8 mouse cellular contexts compared by ENCODE assay signal in genomic region chr6:83572671-83573070, GRCm38 (mm10). TPM values are rescaled to one million over a fixed set of nuclear protein-coding genes. Genes with fewer than 3 reads are reported as not detected.
DNase-seq lines count a peak whose midpoint lies in the region; ATAC-seq lines count a peak whose summit lies in the region.

Gene Stambp, minus strand, starts transcription at chr6:83572729.

- H3K36me3 ChIP-seq in embryonic facial prominence, embryonic 15.5 days: peaks cover 12% of the 10 kb centered on the region
- H3K36me3 ChIP-seq in hindbrain, embryonic 13.5 days: peaks cover 17% of the 10 kb centered on the region
- peaks cover 15% of the 10 kb centered on the region for H3K36me3 ChIP-seq in limb, embryonic 15.5 days

- H3K27ac ChIP-seq in embryonic facial prominence, embryonic 15.5 days (replicated peaks): peak within 1 kb of the TSS; percentile 80
- H3K27ac ChIP-seq in hindbrain, embryonic 13.5 days: peak within 1 kb of the TSS; percentile 95
- peak within 1 kb of the TSS; percentile 85 for H3K27ac ChIP-seq in limb, embryonic 15.5 days

- no peaks in the 10 kb centered on the region for H3K9me3 ChIP-seq in embryonic facial prominence, embryonic 15.5 days (replicated peaks)
- no peaks in the 10 kb centered on the region for H3K9me3 ChIP-seq in hindbrain, embryonic 13.5 days
- H3K9me3 ChIP-seq in limb, embryonic 15.5 days: no peaks in the 10 kb centered on the region

- 0% methylated on average over 8 of the region's 11 CpGs for WGBS in embryonic facial prominence, embryonic 15.5 days
- WGBS in hindbrain, embryonic 13.5 days: 0% methylated on average over 8 of the region's 11 CpGs
- WGBS in limb, embryonic 15.5 days: under 1% methylated on average over 8 of the region's 11 CpGs

- H3K4me3 ChIP-seq in embryonic facial prominence, embryonic 15.5 days (replicated peaks): peak within 1 kb of the TSS; percentile 94
- H3K4me3 ChIP-seq in hindbrain, embryonic 13.5 days: peak within 1 kb of the TSS; percentile 84
- peak within 1 kb of the TSS; percentile 83 for H3K4me3 ChIP-seq in limb, embryonic 15.5 days

- H3K4me2 ChIP-seq in embryonic facial prominence, embryonic 15.5 days (replicated peaks): peak within 1 kb of the TSS; percentile 80
- peak within 1 kb of the TSS; percentile 82 for H3K4me2 ChIP-seq in hindbrain, embryonic 13.5 days
- peak within 1 kb of the TSS; percentile 83 for H3K4me2 ChIP-seq in limb, embryonic 15.5 days

- H3K27me3 ChIP-seq in embryonic facial prominence, embryonic 15.5 days: peaks cover 7% of the 10 kb centered on the region; the same call in 1 of the 2 replicates
- H3K27me3 ChIP-seq in hindbrain, embryonic 13.5 days: peaks cover 15% of the 10 kb centered on the region; the same call in 1 of the 2 replicates
- no peaks in the 10 kb centered on the region; the same call in 1 of the 2 replicates for H3K27me3 ChIP-seq in limb, embryonic 15.5 days

- no peak for DNase-seq in layer of hippocampus, adult 18-20 months (ENCODE audit: low spot score in 2 of 2)
- no peak for DNase-seq in layer of hippocampus, adult 9-10 months (ENCODE audit: low spot score)
- DNase-seq in adrenal gland, adult 8-10 months: no peak
- DNase-seq in retina, postnatal 7 days (ENCODE audit: low read depth, low spot score): peak; percentile 11
- no peak for DNase-seq in MN1 (ENCODE audit: low spot score)

- ATAC-seq in embryonic facial prominence, embryonic 15.5 days (ENCODE audit: insufficient number of reproducible peaks, low FRiP score, low TSS enrichment, low read depth): peak; percentile 73
- ATAC-seq in hindbrain, embryonic 13.5 days (ENCODE audit: low FRiP score): peak; percentile 88
- ATAC-seq in limb, embryonic 15.5 days (ENCODE audit: insufficient number of reproducible peaks, low FRiP score, low TSS enrichment, low read depth): peak; percentile 50; the same call in 1 of the 2 replicates

- peaks cover 20% of the 10 kb centered on the region for H3K4me1 ChIP-seq in embryonic facial prominence, embryonic 15.5 days
- peaks cover 32% of the 10 kb centered on the region for H3K4me1 ChIP-seq in hindbrain, embryonic 13.5 days (replicated peaks)
- H3K4me1 ChIP-seq in limb, embryonic 15.5 days: peaks cover 15% of the 10 kb centered on the region

- peak within 1 kb of the TSS; percentile 79 for H3K9ac ChIP-seq in embryonic facial prominence, embryonic 15.5 days
- peak within 1 kb of the TSS; percentile 91 for H3K9ac ChIP-seq in hindbrain, embryonic 13.5 days
- H3K9ac ChIP-seq in limb, embryonic 15.5 days: peak within 1 kb of the TSS; percentile 79

RNA-seq across cellular contexts. Expression of gene Stambp, which starts in this region (rescaled TPM):
- total RNA-seq in layer of hippocampus, adult 18-20 months (2021): 10 to 100 TPM; 35.4 to 36.4 TPM
- total RNA-seq in adrenal gland, adult 8-10 months (2022): 10 to 100 TPM; 24.0 to 33.4 (median 28.3) TPM
- polyA plus RNA-seq in embryonic facial prominence, embryonic 15.5 days (2015; fragmentation: Nextera tagmentation; extraction: Ambion mirVana): 31.5 and 32.5 TPM in 2 replicates
- 50.1 and 51.4 TPM in 2 replicates for polyA plus RNA-seq in hindbrain, embryonic 13.5 days (2015; fragmentation: Nextera tagmentation; extraction: Ambion mirVana)
- polyA plus RNA-seq in limb, embryonic 15.5 days (2015; fragmentation: Nextera tagmentation; extraction: Ambion mirVana): 30.8 and 34.2 TPM in 2 replicates
